In the genomic region with DNA sequence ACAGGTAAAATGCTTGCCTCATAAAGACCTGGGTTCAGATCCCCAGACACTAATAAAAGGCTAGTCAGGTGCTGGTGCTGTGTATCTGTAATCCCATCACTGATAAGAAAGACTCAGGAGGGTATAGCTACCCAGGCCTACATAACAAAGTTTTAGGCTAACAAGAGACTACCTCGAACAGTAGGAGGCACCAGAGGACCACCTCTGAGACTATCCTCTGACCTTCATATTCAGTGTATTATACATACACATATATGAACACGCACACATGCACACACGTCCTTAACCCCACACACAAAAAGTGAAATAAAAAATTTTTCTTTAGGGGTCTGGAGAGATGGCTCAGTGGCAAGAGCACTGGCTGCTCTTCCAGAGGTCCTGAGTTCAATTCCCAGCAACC, we compare ENCODE assay signal across 17 mouse cellular contexts. TPM values are rescaled to one million over a fixed set of nuclear protein-coding genes. Genes with fewer than 3 reads are reported as not detected.
A peak's percentile ranks its signal among the peaks of the same experiment; 100 is the strongest.
DNase-seq lines count a peak whose midpoint lies in the region; TF ChIP-seq lines count a peak whose summit lies in the region.
"Had no signal": no experiment of that assay in that cellular context is flagged by ENCODE, and none has a peak within 500 bp of the region (broad histone marks: within the 10 kb centered on the region; RNA-seq: fewer than 3 reads in every experiment).

No protein-coding gene starts in this region.

- H3K79me2 ChIP-seq in MEL (ENCODE audit: control insufficient read depth, insufficient read depth, low read length, poor library complexity) = no peaks in the 10 kb centered on the region; the same call in 1 of the 2 replicates

- H3K9me3 ChIP-seq in MEL (replicated peaks; ENCODE audit: insufficient read depth, low read length) = no peaks in the 10 kb centered on the region
- H3K9me3 ChIP-seq: heart, embryonic 15.5 days; hindbrain, embryonic 12.5 days; midbrain, embryonic 12.5 days had no signal

- no peak overlapping the region for H3K27ac ChIP-seq in kidney, adult 2 months (ENCODE audit: insufficient read depth, low read depth, low read length)
- H3K27ac ChIP-seq in MEL (ENCODE audit: control insufficient read depth, low read depth, low read length) = no peak overlapping the region
- H3K27ac ChIP-seq: heart, embryonic 15.5 days; hindbrain, embryonic 12.5 days; midbrain, embryonic 12.5 days had no signal

- TF ChIP-seq EP300 in MEL (IDR thresholded peaks at IDR 0.05; ENCODE audit: low read depth in 1 of 2, low read length in 2 of 2) = no peak

- WGBS in kidney, adult 2 months = 85% methylated on average over 3 of the region's 3 CpGs

- DNase-seq in kidney, adult 2 months = peak; percentile 19
- no peak for DNase-seq in kidney, adult 18-20 months
- peak; percentile 24 for DNase-seq in lung, postnatal 14 days
- no peak for DNase-seq in lung, adult 18-20 months
- peak; percentile 71 for DNase-seq in MEL (ENCODE audit: low read depth, low spot score)
- DNase-seq in thymus, postnatal 0 days (ENCODE audit: low spot score) = peak; percentile 52
- no peak for DNase-seq in cerebellum, postnatal 4 days (ENCODE audit: low spot score in 2 of 2)
- no peak for DNase-seq in layer of hippocampus, adult 18-20 months (ENCODE audit: low spot score in 2 of 2)
- DNase-seq: adrenal gland, postnatal 10 days; cerebellum, adult 9-11 months; forebrain, postnatal 0 days; gastrocnemius, postnatal 14 days; kidney, adult 11 months had no signal

- no peaks in the 10 kb centered on the region for H3K27me3 ChIP-seq in kidney, adult 2 months (replicated peaks; ENCODE audit: control insufficient read depth, insufficient read depth, low read length)
- no peaks in the 10 kb centered on the region for H3K27me3 ChIP-seq in MEL (ENCODE audit: control insufficient read depth in 1 of 2, insufficient read depth in 2 of 2, low read length in 2 of 2)
- H3K27me3 ChIP-seq: heart, embryonic 15.5 days; hindbrain, embryonic 12.5 days; midbrain, embryonic 12.5 days had no signal

- no peak overlapping the region for H3K4me3 ChIP-seq in kidney, adult 2 months (ENCODE audit: insufficient read depth, low read depth, low read length)
- H3K4me3 ChIP-seq in MEL (ENCODE audit: control insufficient read depth in 1 of 2, insufficient read depth in 1 of 2, low read depth in 2 of 2, low read length in 2 of 2) = no peak overlapping the region
- H3K4me3 ChIP-seq: erythroblast, embryonic 14.5 days; heart, embryonic 15.5 days; hindbrain, embryonic 12.5 days; midbrain, embryonic 12.5 days had no signal

- no peaks in the 10 kb centered on the region for H3K36me3 ChIP-seq in kidney, adult 2 months (ENCODE audit: control insufficient read depth, insufficient read depth, low read length)
- peaks cover 0 to 5% of the 10 kb centered on the region in 2 experiments; a peak in 2 of 4 replicates for H3K36me3 ChIP-seq in MEL (ENCODE audit: control insufficient read depth in 1 of 2, insufficient read depth in 2 of 2, low read length in 2 of 2)
- H3K36me3 ChIP-seq: heart, embryonic 15.5 days; hindbrain, embryonic 12.5 days; midbrain, embryonic 12.5 days had no signal

- no peak for TF ChIP-seq POLR2A in kidney, adult 2 months (IDR thresholded peaks at IDR 0.05; ENCODE audit: low read depth, low read length)
- no peak for TF ChIP-seq POLR2A in MEL (IDR thresholded peaks at IDR 0.05; ENCODE audit: control insufficient read depth in 1 of 2, insufficient read depth in 1 of 2, low read depth in 1 of 2, low read length in 2 of 2, poor library complexity in 1 of 2)

- peak; percentile 86 for TF ChIP-seq RAD21 in MEL (IDR thresholded peaks at IDR 0.05; ENCODE audit: low read depth, low read length)

- no peak for TF ChIP-seq CTCF in kidney, adult 2 months (conservative IDR thresholded peaks at IDR 0.05; ENCODE audit: insufficient read depth, insufficient read length, low read depth, low read length)
- peak; percentile 37 to 73 (median 58) for TF ChIP-seq CTCF in MEL (IDR thresholded peaks at IDR 0.05 in 2 of 3, conservative IDR thresholded peaks at IDR 0.05 in 1 of 3; ENCODE audit: control insufficient read depth in 1 of 3, insufficient read depth in 1 of 3, low read depth in 2 of 3, low read length in 3 of 3, poor library complexity in 1 of 3, severe bottlenecking in 1 of 3)

- peaks cover 4% of the 10 kb centered on the region for H3K4me1 ChIP-seq in kidney, adult 2 months (ENCODE audit: control insufficient read depth, insufficient read depth, low read length)
- H3K4me1 ChIP-seq in MEL (ENCODE audit: control insufficient read depth in 1 of 2, insufficient read depth in 2 of 2, low read length in 2 of 2) = peaks cover 3 to 10% of the 10 kb centered on the region in 2 experiments; a peak in 3 of 4 replicates

- no peak overlapping the region for H3K9ac ChIP-seq in MEL (ENCODE audit: control insufficient read depth, low read depth, low read length, poor library complexity, severe bottlenecking)
- H3K9ac ChIP-seq: forebrain, postnatal 0 days; heart, embryonic 15.5 days; hindbrain, embryonic 12.5 days; midbrain, embryonic 12.5 days had no signal

TF ChIP-seq in MEL, 35 proteins besides CTCF, POLR2A, EP300 and RAD21:
- TF ChIP-seq GATA1 (IDR thresholded peaks at IDR 0.05; ENCODE audit: low read depth, low read length) = peak; percentile 53
- TF ChIP-seq MYC (IDR thresholded peaks at IDR 0.05; ENCODE audit: low read depth, low read length) = peak; percentile 55; the same call in 1 of the 2 replicates
- TF ChIP-seq GABPA (IDR thresholded peaks at IDR 0.05; ENCODE audit: low read depth, low read length) = no peak
- TF ChIP-seq BHLHE40 (IDR thresholded peaks at IDR 0.05; ENCODE audit: borderline replicate concordance, low read depth, low read length) = peak; percentile 49; the same call in 1 of the 2 replicates
- peak; percentile 62 for TF ChIP-seq ZC3H11A (IDR thresholded peaks at IDR 0.05; ENCODE audit: low read depth, low read length)
- no peak for TF ChIP-seq NRF1 (IDR thresholded peaks at IDR 0.05; ENCODE audit: insufficient read depth, low read depth, low read length, poor library complexity, severe bottlenecking)
- TF ChIP-seq SMC3 (IDR thresholded peaks at IDR 0.05; ENCODE audit: low read depth, low read length) = peak; percentile 54

RNA-seq across cellular contexts. Expression of a gene that starts 2.8 kb away (rescaled TPM):
- 2.9 and 4.2 TPM in 2 replicates for polyA plus RNA-seq in kidney, adult 2 months (2012; rRNA removed)
- 1.7 and 2.1 TPM in 2 replicates for total RNA-seq in MEL (2012; rRNA removed)
- polyA plus RNA-seq in MEL (2012; ENCODE audit: insufficient read depth in 1 of 2, insufficient read length in 2 of 2, low read depth in 1 of 2, low replicate concordance in 2 of 2, missing spikeins in 1 of 2) = 1 to 10 TPM in 1 of 2 experiments, not detected in 1; 5.2 TPM
- 14.6 and 15.7 TPM in 2 replicates for polyA plus RNA-seq in thymus, postnatal 0 days (2015; fragmentation: Nextera tagmentation; extraction: Ambion mirVana)
- 1 to 10 TPM; 1.7 to 2.6 TPM for total RNA-seq in layer of hippocampus, adult 18-20 months (2021)

RNA-seq across cellular contexts. Expression of a gene that starts 11.5 kb away (rescaled TPM):
- 12.8 and 25.2 TPM in 2 replicates for polyA plus RNA-seq in kidney, adult 2 months (2012; rRNA removed)
- 0.08 TPM in 1 of 2 replicates, not detected in the other for total RNA-seq in MEL (2012; rRNA removed)
- under 1 TPM in 1 of 2 experiments, not detected in 1; 0.15 TPM for polyA plus RNA-seq in MEL (2012; ENCODE audit: insufficient read depth in 1 of 2, insufficient read length in 2 of 2, low read depth in 1 of 2, low replicate concordance in 2 of 2, missing spikeins in 1 of 2)
- polyA plus RNA-seq in thymus, postnatal 0 days (2015; fragmentation: Nextera tagmentation; extraction: Ambion mirVana) = 0.20 and 0.41 TPM in 2 replicates
- under 1 TPM; 0.15 to 0.47 TPM for total RNA-seq in layer of hippocampus, adult 18-20 months (2021)
- total RNA-seq: forebrain, postnatal 0 days had no signal
- polyA plus RNA-seq: forebrain, postnatal 0 days had no signal

RNA-seq across cellular contexts. Expression of a gene that starts 20.3 kb away (rescaled TPM):
- polyA plus RNA-seq in kidney, adult 2 months (2012; rRNA removed) = 67.7 and 70.8 TPM in 2 replicates
- 46.4 and 54.4 TPM in 2 replicates for total RNA-seq in MEL (2012; rRNA removed)
- 100 to 1,000 TPM in 1 of 2 experiments, 10 to 100 TPM in 1; 70.1 to 314 TPM for polyA plus RNA-seq in MEL (2012; ENCODE audit: insufficient read depth in 1 of 2, insufficient read length in 2 of 2, low read depth in 1 of 2, low replicate concordance in 2 of 2, missing spikeins in 1 of 2)
- polyA plus RNA-seq in thymus, postnatal 0 days (2015; fragmentation: Nextera tagmentation; extraction: Ambion mirVana) = 74.5 and 79.4 TPM in 2 replicates
- total RNA-seq in layer of hippocampus, adult 18-20 months (2021) = 10 to 100 TPM; 29.3 to 31.7 TPM

RNA-seq across cellular contexts. Expression of a gene that starts 20.4 kb away (rescaled TPM):
- 225 and 237 TPM in 2 replicates for polyA plus RNA-seq in kidney, adult 2 months (2012; rRNA removed)
- 37.1 and 38.1 TPM in 2 replicates for total RNA-seq in MEL (2012; rRNA removed)
- polyA plus RNA-seq in MEL (2012; ENCODE audit: insufficient read depth in 1 of 2, insufficient read length in 2 of 2, low read depth in 1 of 2, low replicate concordance in 2 of 2, missing spikeins in 1 of 2) = 10 to 100 TPM in 1 of 2 experiments, not detected in 1; 59.2 TPM
- polyA plus RNA-seq in thymus, postnatal 0 days (2015; fragmentation: Nextera tagmentation; extraction: Ambion mirVana) = 41.8 and 43.7 TPM in 2 replicates
- 100 to 1,000 TPM; 183 to 185 TPM for total RNA-seq in layer of hippocampus, adult 18-20 months (2021)

RNA-seq across cellular contexts. Expression of a gene that starts 46.2 kb away (rescaled TPM):
- polyA plus RNA-seq in kidney, adult 2 months (2012; rRNA removed) = 61.6 and 73.7 TPM in 2 replicates
- total RNA-seq in MEL (2012; rRNA removed) = 14.4 and 15.0 TPM in 2 replicates
- 10 to 100 TPM in 1 of 2 experiments, not detected in 1; 18.3 TPM for polyA plus RNA-seq in MEL (2012; ENCODE audit: insufficient read depth in 1 of 2, insufficient read length in 2 of 2, low read depth in 1 of 2, low replicate concordance in 2 of 2, missing spikeins in 1 of 2)
- 47.8 and 48.6 TPM in 2 replicates for polyA plus RNA-seq in thymus, postnatal 0 days (2015; fragmentation: Nextera tagmentation; extraction: Ambion mirVana)
- 10 to 100 TPM; 35.1 to 38.9 TPM for total RNA-seq in layer of hippocampus, adult 18-20 months (2021)

Comparison
In these comparisons a context has a peak if more than half of its experiments do, and no peak if none do; other contexts are left out.
1. DNase-seq: peak in kidney, adult 2 months (single experiment), lung, postnatal 14 days (single experiment), MEL (single experiment) and thymus, postnatal 0 days (single experiment); none in kidney, adult 18-20 months (single experiment), lung, adult 18-20 months (0 of 2), cerebellum, postnatal 4 days (0 of 2) and layer of hippocampus, adult 18-20 months (0 of 2).